Mouse (Mus musculus): ENCODE measurements around the gene Wwox. TPM values are rescaled to one million over a fixed set of nuclear protein-coding genes. Genes with fewer than 3 reads are reported as not detected.

The Wwox gene
- polyA plus RNA-seq, 1 experiment from 2014 or later: 11.3 TPM

- Histone ChIP-seq H3K27me3 (ENCODE audit: control insufficient read depth, insufficient read depth, low read length) (no peaks in the 10 kb centered on the region), H3K9me3 (ENCODE audit: control insufficient read depth, low read length) (peaks cover 17% of the 10 kb centered on the region; the same call in 1 of the 2 replicates), H3K4me1 (ENCODE audit: control insufficient read depth in 2 of 2, insufficient read depth in 2 of 2, low read length in 2 of 2) (no peaks in the 10 kb centered on the region), H3K36me3 (ENCODE audit: control insufficient read depth, insufficient read depth, low read length) (no peaks in the 10 kb centered on the region), H3K27ac (replicated peaks in 1 of 2; ENCODE audit: control insufficient read depth in 1 of 2, insufficient read depth in 1 of 2, low read depth in 2 of 2, low read length in 2 of 2) (no peak overlapping the region), H3K9ac (ENCODE audit: low read length) (no peak overlapping the region), H3K4me2 (ENCODE audit: low read length) (no peak overlapping the region), H3K4me3 (ENCODE audit: control insufficient read depth in 1 of 2, insufficient read depth in 1 of 2, low read depth in 1 of 2, low read length in 2 of 2) (no peak overlapping the region)
- ATAC-seq (ENCODE audit: insufficient number of reproducible peaks, insufficient read depth, low FRiP score, low read depth): no peak
- 59% methylated on average over 17 of the region's 17 CpGs for WGBS
Measured at GRCm38 (mm10) chr8:115133119-115133518, 693.7 kb downstream of the Wwox start.

GRCm38 (mm10) chr8:115133711-115134218 is 694.3 kb downstream of the Wwox start:
- Histone ChIP-seq H3K4me3 (ENCODE audit: control insufficient read depth in 1 of 2, insufficient read depth in 1 of 2, low read depth in 1 of 2, low read length in 2 of 2) (no peak overlapping the region), H3K9ac (ENCODE audit: low read length) (no peak overlapping the region), H3K4me2 (ENCODE audit: low read length) (no peak overlapping the region), H3K27ac (replicated peaks in 1 of 2; ENCODE audit: control insufficient read depth in 1 of 2, insufficient read depth in 1 of 2, low read depth in 2 of 2, low read length in 2 of 2) (no peak overlapping the region), H3K27me3 (ENCODE audit: control insufficient read depth, insufficient read depth, low read length) (no peaks in the 10 kb centered on the region), H3K9me3 (ENCODE audit: control insufficient read depth, low read length) (peaks cover 17% of the 10 kb centered on the region; the same call in 1 of the 2 replicates), H3K4me1 (ENCODE audit: control insufficient read depth in 2 of 2, insufficient read depth in 2 of 2, low read length in 2 of 2) (no peaks in the 10 kb centered on the region), H3K36me3 (ENCODE audit: control insufficient read depth, insufficient read depth, low read length) (no peaks in the 10 kb centered on the region)
- WGBS: 68% methylated on average over 7 of the region's 7 CpGs
- no peak for ATAC-seq (ENCODE audit: insufficient number of reproducible peaks, insufficient read depth, low FRiP score, low read depth)

- no peaks in the 10 kb centered on the region for H3K4me1 ChIP-seq (ENCODE audit: control insufficient read depth in 2 of 2, insufficient read depth in 2 of 2, low read length in 2 of 2)
- H3K27ac ChIP-seq (replicated peaks in 1 of 2; ENCODE audit: control insufficient read depth in 1 of 2, insufficient read depth in 1 of 2, low read depth in 2 of 2, low read length in 2 of 2): no peak overlapping the region
- peaks cover 17% of the 10 kb centered on the region; the same call in 1 of the 2 replicates for H3K9me3 ChIP-seq (ENCODE audit: control insufficient read depth, low read length)
- no peak for ATAC-seq (ENCODE audit: insufficient number of reproducible peaks, insufficient read depth, low FRiP score, low read depth)
- WGBS: 87% methylated on average over 10 of the region's 10 CpGs
- H3K27me3 ChIP-seq (ENCODE audit: control insufficient read depth, insufficient read depth, low read length): no peaks in the 10 kb centered on the region
- no peak overlapping the region for H3K4me2 ChIP-seq (ENCODE audit: low read length)
- no peak overlapping the region for H3K4me3 ChIP-seq (ENCODE audit: control insufficient read depth in 1 of 2, insufficient read depth in 1 of 2, low read depth in 1 of 2, low read length in 2 of 2)
- no peaks in the 10 kb centered on the region for H3K36me3 ChIP-seq (ENCODE audit: control insufficient read depth, insufficient read depth, low read length)
- H3K9ac ChIP-seq (ENCODE audit: low read length): no peak overlapping the region
Measured at GRCm38 (mm10) chr8:115136888-115137287, 697.4 kb downstream of the Wwox start.

GRCm38 (mm10) chr8:115141614-115142013 is 702.2 kb downstream of the Wwox start:
- no peaks in the 10 kb centered on the region for H3K27me3 ChIP-seq (ENCODE audit: control insufficient read depth, insufficient read depth, low read length)
- no peak overlapping the region for H3K4me2 ChIP-seq (ENCODE audit: low read length)
- WGBS: 90% methylated on average over 8 of the region's 8 CpGs
- H3K9me3 ChIP-seq (ENCODE audit: control insufficient read depth, low read length): peaks cover 11% of the 10 kb centered on the region; the same call in 1 of the 2 replicates
- H3K4me1 ChIP-seq (ENCODE audit: control insufficient read depth in 2 of 2, insufficient read depth in 2 of 2, low read length in 2 of 2): peaks cover 6 to 11% of the 10 kb centered on the region in 2 experiments
- ATAC-seq (ENCODE audit: insufficient number of reproducible peaks, insufficient read depth, low FRiP score, low read depth): no peak
- H3K9ac ChIP-seq (ENCODE audit: low read length): no peak overlapping the region
- H3K27ac ChIP-seq (replicated peaks in 1 of 2; ENCODE audit: control insufficient read depth in 1 of 2, insufficient read depth in 1 of 2, low read depth in 2 of 2, low read length in 2 of 2): no peak overlapping the region
- no peak overlapping the region for H3K4me3 ChIP-seq (ENCODE audit: control insufficient read depth in 1 of 2, insufficient read depth in 1 of 2, low read depth in 1 of 2, low read length in 2 of 2)
- no peaks in the 10 kb centered on the region for H3K36me3 ChIP-seq (ENCODE audit: control insufficient read depth, insufficient read depth, low read length)

GRCm38 (mm10) chr8:115143530-115144320 is 704.3 kb downstream of the Wwox start:
- Histone ChIP-seq H3K4me3 (ENCODE audit: control insufficient read depth in 1 of 2, insufficient read depth in 1 of 2, low read depth in 1 of 2, low read length in 2 of 2) (no peak overlapping the region), H3K27me3 (ENCODE audit: control insufficient read depth, insufficient read depth, low read length) (no peaks in the 10 kb centered on the region), H3K36me3 (ENCODE audit: control insufficient read depth, insufficient read depth, low read length) (no peaks in the 10 kb centered on the region), H3K4me1 (ENCODE audit: control insufficient read depth in 2 of 2, insufficient read depth in 2 of 2, low read length in 2 of 2) (peaks cover 6 to 11% of the 10 kb centered on the region in 2 experiments), H3K9ac (ENCODE audit: low read length) (no peak overlapping the region), H3K4me2 (ENCODE audit: low read length) (no peak overlapping the region), H3K27ac (replicated peaks in 1 of 2; ENCODE audit: control insufficient read depth in 1 of 2, insufficient read depth in 1 of 2, low read depth in 2 of 2, low read length in 2 of 2) (no peak overlapping the region), H3K9me3 (ENCODE audit: control insufficient read depth, low read length) (no peaks in the 10 kb centered on the region)
- 52% methylated on average over 9 of the region's 9 CpGs for WGBS
- 0 out of 2 replicates have a peak, but pooled peaks have one; percentile 9 for ATAC-seq (ENCODE audit: insufficient number of reproducible peaks, insufficient read depth, low FRiP score, low read depth)

- peaks cover 14 to 30% of the 10 kb centered on the region in 2 experiments for H3K4me1 ChIP-seq (ENCODE audit: control insufficient read depth in 2 of 2, insufficient read depth in 2 of 2, low read length in 2 of 2)
- H3K9ac ChIP-seq (ENCODE audit: low read length): no peak overlapping the region
- WGBS: 66% methylated on average over 9 of the region's 9 CpGs
- H3K4me2 ChIP-seq (ENCODE audit: low read length): no peak overlapping the region
- no peaks in the 10 kb centered on the region for H3K9me3 ChIP-seq (ENCODE audit: control insufficient read depth, low read length)
- no peak overlapping the region for H3K4me3 ChIP-seq (ENCODE audit: control insufficient read depth in 1 of 2, insufficient read depth in 1 of 2, low read depth in 1 of 2, low read length in 2 of 2)
- no peak for ATAC-seq (ENCODE audit: insufficient number of reproducible peaks, insufficient read depth, low FRiP score, low read depth)
- no peak overlapping the region for H3K27ac ChIP-seq (replicated peaks in 1 of 2; ENCODE audit: control insufficient read depth in 1 of 2, insufficient read depth in 1 of 2, low read depth in 2 of 2, low read length in 2 of 2)
- no peaks in the 10 kb centered on the region for H3K27me3 ChIP-seq (ENCODE audit: control insufficient read depth, insufficient read depth, low read length)
- no peaks in the 10 kb centered on the region for H3K36me3 ChIP-seq (ENCODE audit: control insufficient read depth, insufficient read depth, low read length)
Measured at GRCm38 (mm10) chr8:115147006-115147405, 707.6 kb downstream of the Wwox start.

GRCm38 (mm10) chr8:115150446-115151109 is 711.1 kb downstream of the Wwox start:
- Histone ChIP-seq H3K9me3 (ENCODE audit: control insufficient read depth, low read length) (no peaks in the 10 kb centered on the region), H3K9ac (ENCODE audit: low read length) (no peak overlapping the region), H3K4me2 (ENCODE audit: low read length) (no peak overlapping the region), H3K36me3 (ENCODE audit: control insufficient read depth, insufficient read depth, low read length) (no peaks in the 10 kb centered on the region), H3K4me3 (ENCODE audit: control insufficient read depth in 1 of 2, insufficient read depth in 1 of 2, low read depth in 1 of 2, low read length in 2 of 2) (no peak overlapping the region), H3K27me3 (ENCODE audit: control insufficient read depth, insufficient read depth, low read length) (no peaks in the 10 kb centered on the region), H3K4me1 (ENCODE audit: control insufficient read depth in 2 of 2, insufficient read depth in 2 of 2, low read length in 2 of 2) (peaks cover 18 to 33% of the 10 kb centered on the region in 2 experiments), H3K27ac (replicated peaks in 1 of 2; ENCODE audit: control insufficient read depth in 1 of 2, insufficient read depth in 1 of 2, low read depth in 2 of 2, low read length in 2 of 2) (peak overlapping the region in 1 of 2 experiments; percentile 15; a peak in 1 of 4 replicates)
- no peak for ATAC-seq (ENCODE audit: insufficient number of reproducible peaks, insufficient read depth, low FRiP score, low read depth)
- WGBS: 43% methylated on average over 24 of the region's 24 CpGs
